Mouse (Mus musculus) CD4-positive helper T cell, adult 2 months (primary cell): ENCODE measurements at regions not wholly inside any gene's neighbourhood (a gene's known extent, or its start where the extent isn't known, plus 50 kb on each side); places are given as distances from the start of the nearest gene placed in this dataset.
"Not testable (repeated sequence)": the region's sequence is repeated elsewhere in the genome, so short reads cannot be mapped to it uniquely, and the experiment has no call there.

Source experiments
- DNase-seq: peaks from one replicate; pipeline ENCODE4 v3.0.0-alpha.2; 2012; ENCODE audit warnings: low read depth, missing footprints, low spot score

DNA sequence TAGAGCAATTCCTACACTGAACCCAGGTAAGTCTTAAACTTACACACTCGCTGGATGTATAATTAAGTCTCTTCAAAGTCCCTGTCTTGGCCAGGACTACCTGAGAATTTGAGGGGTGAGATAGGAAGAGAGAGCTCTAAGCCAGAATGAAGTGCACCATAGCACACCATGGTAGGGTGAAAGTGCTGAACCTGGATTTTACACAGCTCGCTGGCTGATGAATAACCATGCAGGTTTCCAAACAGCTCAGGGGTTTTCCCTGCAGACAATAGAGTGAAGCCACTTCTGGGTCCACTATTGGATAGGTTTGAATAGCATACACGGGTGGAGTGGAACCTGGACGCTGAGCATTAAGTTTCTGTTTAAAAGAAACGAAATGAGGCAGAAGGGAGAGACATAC lies 180.7 kb upstream of the Plxna2 start:
- no peak for DNase-seq

DNA sequence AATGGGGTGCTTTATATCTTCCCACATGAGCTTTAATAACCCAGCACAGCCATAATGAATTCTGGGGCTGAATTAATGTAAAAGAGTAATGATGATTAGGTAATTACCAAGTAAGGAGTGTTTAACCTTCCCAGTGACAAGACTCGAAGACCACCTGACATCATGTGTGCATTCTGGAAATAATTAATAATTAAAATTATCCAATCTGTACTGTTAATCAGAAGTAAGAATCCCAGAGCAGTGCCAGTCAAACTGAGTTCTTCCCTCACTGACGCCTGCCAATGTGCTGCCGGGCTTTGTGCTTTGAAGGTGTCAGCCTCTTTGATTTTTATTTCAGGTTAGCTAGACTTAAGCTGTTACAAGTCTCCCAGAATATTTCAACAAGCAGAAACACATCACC lies 183.0 kb upstream of the Plxna2 start:
- DNase-seq: no peak

DNA sequence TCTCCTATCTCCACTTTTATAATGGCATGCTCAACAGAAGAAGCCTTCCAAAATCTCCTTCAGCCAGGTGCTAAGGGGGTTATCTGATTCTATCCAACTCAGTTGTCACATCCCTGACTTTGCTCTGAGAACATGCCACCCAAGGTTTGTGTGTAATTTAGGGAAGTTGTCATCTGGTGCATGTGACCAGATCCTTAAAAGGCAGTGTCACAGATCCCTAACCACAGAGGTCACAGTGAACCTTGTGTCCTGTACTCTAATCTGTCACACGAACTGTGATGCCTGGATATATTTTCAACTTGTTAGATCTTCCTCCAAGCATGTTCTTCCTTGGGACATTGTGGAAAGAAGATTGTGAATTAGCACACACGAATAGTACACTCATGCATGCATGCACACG lies 189.4 kb upstream of the Plxna2 start:
- DNase-seq: no peak

DNA sequence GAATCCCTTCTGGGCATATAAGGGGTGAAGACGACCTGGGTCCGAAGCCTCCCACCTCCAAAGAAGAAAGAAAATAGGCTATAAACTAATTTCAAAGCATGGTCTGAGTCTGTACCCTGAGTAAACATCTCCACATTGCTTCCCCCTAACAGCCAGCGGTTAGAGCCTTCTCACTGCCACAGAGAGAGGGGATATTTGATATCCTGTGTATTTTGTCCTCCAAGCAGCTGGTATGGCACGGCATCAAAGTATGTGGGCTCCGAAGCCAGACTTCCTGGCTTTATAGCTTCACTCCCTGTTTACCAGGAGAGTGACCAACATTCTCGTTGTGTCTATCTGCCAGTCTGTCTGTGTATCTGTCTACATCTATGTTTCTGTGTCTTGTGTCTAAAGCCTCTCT lies 191.7 kb upstream of the Plxna2 start:
- DNase-seq: no peak

DNA sequence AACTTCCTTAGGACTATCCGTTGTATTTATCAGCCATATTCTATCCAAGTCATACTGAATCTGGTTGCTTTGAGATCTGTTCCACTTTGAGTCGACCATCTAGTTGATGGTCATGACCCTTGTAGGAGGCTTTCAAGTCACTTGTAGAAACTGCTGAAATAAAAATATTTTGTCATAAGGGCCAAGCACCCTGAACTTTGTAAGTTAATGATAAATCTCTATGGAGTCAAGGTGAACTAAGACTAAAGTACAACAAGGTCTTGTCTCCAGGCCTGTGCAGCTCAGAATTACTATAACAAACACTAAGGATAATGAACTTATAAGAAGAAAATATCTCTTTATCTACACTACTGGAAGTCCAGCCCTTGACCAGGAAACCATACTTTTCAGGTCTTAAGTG lies 193.8 kb upstream of the Plxna2 start:
- DNase-seq: no peak

DNA sequence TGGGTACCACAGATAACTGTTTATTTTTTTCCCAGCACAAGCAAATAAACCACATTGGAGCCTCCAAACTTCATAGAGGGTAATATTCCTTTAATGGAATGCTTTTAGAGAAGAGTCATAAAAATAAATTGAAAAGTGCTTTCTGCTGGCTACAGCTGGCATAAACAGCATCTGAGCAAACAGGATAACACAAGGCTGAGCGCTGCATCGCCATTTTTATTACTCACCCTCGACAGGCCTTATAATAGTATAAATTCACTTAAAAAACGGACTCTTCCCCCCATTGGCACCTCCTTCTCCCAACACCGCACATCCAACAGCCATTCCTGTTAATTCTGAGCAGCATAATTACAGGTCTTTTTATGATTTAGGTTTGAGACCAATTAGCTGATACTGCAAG lies 205.8 kb upstream of the Plxna2 start:
- no peak for DNase-seq

DNA sequence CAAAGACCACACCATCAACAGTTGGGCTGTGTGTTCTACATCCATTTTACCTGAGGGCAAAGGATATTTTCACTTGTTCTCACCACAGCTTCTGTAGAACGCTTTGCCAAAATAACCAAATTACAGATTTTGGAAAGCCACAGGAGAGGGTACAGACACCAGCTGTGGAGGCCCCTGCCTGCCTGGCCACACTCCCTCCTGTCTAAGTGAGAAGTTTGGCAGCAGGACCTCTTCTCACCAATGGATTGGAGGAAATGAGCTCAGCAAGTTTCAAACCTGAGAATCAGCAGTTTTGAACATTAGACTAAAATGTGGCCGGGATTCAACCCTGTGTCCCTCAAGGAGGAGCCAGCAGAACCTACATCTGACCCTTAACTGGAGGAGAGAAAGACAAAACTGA lies 206.2 kb upstream of the Plxna2 start:
- no peak for DNase-seq

DNA sequence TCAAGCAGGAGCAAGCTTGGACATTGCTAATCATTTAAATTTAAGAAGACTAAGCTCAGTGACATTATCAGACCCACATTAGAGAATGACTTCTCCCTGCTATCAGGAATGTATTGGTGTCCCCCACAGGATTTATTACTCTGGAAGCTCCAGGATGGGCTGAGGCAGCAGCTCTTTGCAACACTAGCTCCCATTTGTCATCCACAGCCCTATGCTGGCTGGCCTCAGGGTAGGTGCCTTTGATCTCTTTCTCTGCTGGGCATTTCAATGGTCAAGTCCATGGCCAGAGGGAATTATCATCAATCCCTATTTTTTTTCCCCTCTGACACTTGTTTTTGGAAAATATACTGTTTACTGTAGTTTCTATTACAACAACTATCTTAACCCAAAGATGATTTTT lies 218.7 kb upstream of the Plxna2 start:
- no peak for DNase-seq

DNA sequence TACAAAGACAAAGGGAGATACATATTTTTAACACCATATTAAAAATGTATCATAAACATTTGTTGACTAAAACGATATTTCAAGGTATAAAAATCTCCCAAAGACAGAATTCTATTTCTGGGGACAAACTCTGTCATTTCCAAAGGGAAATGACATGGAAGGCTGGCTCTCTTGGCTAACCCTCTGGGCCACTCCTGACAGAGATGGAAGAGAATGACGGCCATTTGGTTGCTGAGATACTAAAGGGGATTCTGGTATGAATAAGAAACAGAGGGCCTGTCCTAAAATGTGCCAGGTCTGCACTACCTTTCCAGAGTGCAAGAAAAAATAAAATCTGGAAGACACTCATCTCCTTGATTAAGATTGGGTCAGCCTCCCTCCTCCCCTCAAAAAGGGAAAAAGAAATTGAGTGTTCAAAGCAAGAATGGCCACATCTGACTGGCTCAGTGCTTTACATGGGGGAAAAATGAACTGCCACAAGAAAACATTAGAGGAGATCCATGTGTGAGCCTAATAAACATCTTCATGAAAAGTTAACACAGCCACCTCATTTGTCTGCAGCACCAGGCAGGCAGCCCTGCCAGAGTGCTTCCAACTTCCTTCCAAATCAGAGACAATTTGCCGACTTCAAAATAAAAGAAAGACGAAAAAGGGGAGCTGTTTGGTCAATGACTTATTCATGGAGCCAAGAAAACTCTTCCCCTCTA lies 221.1 kb upstream of the Plxna2 start:
- DNase-seq: no peak

DNA sequence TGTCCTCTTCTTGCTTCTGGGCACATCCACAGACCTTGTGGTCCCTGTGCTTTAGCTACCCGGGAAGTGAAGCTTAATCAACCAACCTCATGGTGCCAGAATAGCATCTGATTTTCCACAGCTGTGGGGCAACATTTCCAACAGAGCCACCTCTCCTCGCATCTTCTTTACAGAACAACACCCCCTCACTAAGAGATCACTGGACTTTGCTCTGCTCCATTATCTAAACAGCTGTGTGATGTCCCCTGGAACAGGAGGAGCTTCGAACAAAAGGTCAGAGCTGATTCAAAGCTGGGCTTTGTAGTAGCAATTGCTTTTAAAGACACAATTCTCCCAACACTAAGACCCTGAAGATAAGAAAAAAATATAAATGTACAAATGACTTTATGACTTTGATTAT lies 224.3 kb upstream of the Plxna2 start:
- DNase-seq: no peak

DNA sequence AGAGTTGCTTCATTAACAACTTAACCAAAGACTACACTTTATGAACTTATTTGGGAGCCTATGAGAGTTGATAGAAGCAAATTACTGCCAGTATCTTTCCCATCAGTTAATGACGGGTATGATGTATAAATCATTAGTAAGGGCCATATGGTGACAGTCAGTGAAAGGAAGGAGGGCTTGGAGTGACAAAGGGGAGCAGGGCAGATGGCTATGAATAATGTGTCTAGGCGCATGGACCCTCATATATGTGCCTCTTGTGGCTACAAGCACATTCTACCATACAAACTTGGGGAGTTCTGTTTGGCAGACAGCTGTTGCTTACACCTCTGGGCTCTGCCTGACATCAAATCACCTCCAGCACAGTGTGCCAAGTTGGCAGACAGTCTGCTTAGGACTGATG lies 227.8 kb upstream of the Plxna2 start:
- DNase-seq: no peak

DNA sequence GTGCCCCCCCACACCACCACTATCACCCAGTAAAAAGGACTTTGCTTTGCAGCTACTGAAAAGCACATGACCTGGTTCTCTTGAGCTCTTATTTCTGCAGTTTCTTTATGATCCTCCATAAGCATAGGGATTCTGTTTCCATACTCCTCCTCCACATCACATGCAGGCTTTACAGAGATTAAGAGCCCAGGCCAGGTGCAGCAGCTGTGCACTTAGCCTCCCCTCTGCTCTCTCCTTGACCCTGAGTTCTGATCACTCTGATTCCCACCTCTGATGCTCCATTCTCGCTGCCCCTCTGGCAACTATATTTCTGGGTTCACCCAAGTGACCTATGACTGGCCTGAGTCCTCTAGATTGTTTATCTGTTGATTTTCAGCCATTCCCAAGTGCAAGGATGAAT lies 239.9 kb upstream of the Plxna2 start:
- DNase-seq: no peak

DNA sequence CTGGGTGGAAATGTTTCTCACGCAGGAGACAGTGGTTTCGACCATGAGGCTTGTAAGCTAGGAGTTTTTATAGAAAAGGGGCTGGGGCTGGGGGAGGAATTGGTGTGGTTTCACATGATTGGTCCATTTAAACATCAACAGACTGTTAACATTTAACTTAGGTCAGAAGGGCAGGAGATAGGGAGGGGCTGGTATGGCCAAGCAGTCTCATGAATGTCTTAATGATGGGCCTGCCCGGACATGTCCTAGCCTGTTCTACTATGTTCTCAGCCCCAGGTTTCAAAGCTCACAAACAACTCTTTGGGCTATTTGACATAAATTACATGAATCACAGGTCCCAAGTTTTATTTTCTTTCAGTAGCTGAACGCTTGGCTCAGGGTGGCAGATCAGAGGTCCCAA lies 244.5 kb upstream of the Plxna2 start:
- DNase-seq: not testable (repeated sequence)

DNA sequence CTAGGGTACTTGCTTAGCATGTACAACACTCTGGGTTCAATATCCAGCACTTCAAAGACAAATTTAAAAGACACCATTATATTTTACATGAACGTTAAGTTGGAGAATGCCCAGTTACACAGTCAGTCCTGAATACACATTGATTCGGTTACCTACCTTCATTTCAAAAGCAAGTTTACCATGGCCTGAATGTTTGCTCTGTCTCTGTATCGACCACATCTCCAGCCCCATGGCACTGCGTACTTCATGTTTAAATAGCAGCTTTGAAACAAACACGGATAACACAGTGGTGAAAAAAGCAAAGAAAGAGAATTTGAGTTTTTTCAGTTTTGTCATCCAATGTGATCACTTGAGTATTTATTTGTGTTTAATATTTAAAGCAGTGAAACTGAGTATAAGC lies 254.1 kb upstream of the Plxna2 start:
- no peak for DNase-seq

DNA sequence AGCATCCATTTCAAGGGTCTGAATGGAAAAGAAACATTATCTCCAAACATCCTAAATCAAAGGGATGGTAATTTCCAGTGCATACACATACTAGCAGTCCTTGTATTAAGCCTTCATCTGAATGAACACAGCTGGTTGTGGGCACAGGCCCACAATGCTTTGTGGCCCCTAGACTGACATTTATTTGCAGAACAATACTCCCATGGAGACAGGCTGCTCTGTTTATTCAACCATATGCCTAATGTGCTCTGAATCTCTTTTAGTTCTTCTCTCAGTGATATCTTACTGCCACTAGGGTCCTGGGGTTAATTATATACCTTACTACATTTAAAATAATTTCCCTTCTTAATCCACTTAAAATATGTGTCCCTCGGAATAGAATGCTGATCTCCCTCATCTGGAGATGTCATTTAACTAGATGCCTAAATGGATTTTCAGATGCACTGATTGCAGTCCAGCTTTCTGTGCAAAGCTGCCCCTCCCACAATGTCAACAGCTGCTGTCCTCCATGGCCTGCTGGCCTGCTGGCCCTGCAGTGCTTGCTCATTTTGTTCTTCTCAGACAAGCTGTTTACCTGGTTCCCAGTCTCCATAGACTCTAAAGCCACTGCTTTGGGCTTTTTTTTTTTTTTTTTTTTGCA lies 254.8 kb upstream of the Plxna2 start:
- DNase-seq: no peak

DNA sequence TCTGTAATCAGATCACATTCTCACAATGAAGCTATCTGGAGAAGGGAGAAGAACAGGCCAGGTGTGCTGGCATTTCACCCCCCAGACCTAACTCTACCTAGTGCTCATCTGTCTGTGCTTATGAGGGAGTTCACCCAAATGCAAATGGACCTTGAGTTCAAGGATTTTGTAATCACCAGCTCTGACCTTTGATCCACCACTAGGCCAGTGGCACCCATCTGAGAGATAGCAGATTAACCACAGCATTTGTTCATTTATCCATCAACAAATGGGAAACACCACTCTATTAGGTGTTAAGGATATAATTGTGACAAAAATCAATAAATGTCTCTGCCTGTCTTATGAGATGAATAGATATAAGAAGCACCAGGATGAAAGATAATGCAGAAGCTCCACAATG lies 255.7 kb upstream of the Plxna2 start:
- no peak for DNase-seq

DNA sequence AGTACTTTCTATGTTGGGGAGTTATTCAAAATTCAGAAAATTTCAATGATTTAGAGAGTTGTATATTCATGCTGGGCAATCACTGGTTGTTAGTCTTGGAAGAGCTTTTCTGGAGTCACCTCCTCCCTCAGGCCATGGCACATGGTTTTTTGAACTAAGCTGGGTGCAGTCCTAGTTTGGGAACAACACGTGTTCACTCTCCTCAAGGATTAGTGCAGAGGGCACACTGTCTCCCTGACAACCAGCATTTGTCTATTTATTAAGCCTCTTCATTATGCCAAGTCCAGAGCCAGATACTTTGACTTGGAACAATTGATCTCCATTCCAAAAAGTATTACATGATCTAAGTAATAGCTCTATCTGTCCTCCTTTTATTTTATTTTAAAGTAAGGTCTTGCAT lies 256.7 kb upstream of the Plxna2 start:
- no peak for DNase-seq

DNA sequence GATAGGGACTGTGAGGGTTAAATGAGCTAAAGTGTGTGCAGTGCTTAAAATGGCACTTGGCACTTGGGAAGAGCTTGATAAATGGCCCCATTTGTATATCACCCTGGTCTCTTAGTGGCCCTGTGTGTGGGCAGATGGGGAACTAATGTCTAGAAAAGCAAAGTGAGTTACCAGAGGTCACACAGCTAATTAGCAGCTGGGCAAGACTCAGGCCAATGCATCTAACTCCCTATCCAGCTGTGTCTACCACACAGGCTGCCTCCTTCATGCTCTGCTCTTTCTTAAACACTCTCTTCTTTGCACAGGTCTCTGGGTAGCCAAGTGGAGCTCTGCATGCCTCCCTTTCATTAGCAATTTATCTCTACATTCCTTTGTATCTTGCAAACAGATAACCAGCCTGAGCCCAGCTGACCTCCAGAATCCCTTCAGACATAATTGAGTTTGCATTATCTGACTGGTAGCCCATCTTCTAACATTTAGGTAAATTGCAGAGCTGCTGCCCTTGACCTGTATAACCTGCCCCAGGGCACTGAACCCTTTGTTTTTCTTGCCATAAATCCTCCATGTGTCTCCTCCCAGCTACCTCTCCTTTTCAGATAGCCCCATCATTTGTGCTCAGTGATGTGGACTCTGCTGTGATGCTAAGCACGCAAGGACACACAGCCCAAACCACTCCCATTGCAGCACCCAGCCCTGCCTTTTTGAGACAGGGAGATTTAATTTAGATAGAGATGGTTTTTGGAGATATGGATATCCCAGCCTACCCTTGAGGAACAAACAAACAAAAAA lies 263.5 kb upstream of the Plxna2 start:
- DNase-seq: no peak

DNA sequence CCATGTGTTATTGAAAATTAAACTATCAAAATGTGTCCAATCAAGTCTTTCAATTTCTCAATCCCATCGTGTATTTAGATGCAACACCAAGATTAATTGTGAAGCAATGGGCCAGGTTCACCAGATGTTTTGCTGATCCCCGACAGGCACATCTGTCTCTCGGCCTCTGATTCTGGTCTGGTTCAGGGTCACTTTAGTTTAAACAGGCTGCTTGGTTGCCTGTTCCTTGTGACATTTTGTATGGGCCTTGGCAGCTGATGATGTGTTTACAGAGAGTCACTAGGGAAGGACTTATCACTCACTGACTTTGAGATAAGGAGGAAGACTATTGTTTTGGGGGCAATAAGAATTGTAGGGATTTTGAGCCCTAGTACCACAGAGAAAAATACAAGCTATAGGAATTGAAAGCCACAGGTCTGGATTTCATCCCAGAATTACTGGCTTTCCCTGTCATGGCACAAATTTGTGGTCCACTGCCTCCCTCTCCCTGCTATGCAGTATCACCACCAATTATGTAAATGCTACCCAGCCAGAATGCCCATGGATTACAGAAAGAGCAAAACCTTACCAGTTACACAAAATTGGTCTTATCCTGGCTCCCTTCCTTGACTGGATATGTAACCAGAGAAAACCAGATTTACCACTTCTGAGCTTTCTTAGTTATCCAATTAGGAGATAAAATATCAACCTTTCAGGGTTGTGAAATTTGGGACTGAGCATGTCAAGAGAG lies 272.5 kb upstream of the Plxna2 start:
- DNase-seq: no peak

DNA sequence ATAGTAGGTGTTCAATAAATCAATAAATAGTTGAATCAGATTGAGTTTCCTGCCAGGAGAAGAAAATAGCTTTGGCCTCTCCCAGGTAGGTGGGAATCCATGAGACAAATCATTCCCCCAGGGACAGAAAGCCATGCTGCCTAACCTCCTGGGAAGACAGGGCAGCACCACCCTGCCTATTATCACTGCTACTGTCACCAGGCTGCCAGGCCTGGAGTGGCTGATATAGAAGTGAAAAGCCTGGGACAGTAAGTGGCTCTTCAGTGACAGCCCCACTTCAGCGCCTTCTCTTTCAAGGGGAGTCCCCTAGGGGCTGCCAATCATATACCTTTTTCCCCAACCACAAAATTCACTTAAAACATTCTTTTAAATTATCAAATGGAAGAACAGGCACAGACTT lies 275.4 kb upstream of the Plxna2 start:
- no peak for DNase-seq

DNA sequence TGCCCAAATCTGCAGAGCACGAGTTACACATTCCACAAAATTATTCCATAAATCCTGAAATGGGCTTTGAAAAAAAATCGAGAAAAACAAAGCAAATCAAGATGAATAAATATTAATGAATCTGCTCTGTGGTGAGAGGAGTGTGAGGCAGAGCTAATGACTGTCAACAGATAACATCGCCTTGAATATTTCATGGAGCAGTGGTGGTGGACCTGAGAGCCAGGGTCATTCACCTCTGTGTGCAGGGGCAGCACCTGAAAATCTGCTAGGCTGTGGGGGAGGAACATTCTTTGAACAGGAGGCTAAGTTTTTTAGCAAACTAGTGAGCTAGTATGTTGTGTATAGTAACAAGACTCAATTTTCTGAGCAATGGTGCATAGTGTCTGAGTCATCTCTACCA lies 276.3 kb upstream of the Plxna2 start:
- no peak for DNase-seq
